Mouse (Mus musculus) thymus, postnatal 14 days (tissue): ENCODE results near the gene Pitx3.
"Not testable (repeated sequence)": the region's sequence is repeated elsewhere in the genome, so short reads cannot be mapped to it uniquely, and the experiment has no call there.

Experiments used
- DNase-seq: peaks from one replicate; pipeline ENCODE4 v3.0.0; 2021

Pitx3 gene

GRCm38 (mm10) chr19:46147511-46148371, at the start of gene Pitx3:
Pitx3 (minus strand) TSS chr19:46148326.
- no peak for DNase-seq

DNA sequence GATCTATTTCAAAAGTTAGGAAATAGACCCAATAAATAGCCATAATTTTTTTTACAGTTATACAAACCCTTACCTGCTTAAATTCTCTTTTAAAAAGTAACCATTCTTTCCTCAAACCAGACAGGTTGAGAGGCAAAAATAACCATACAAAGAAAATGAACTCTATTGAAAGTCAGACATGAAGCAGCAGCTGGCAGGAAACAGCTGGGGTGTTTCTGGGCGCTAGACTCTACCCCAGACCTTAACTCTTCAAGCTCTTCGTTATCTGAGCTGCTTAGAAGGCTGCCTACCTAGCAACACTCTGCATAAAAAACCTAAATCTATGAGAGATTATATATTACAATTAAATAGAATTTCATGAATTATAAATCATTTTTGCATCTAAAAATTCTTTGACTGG, 39.1 kb upstream of the Pitx3 start:
- DNase-seq: peak; percentile 45

- no peak for DNase-seq
These were observed 38.5 kb upstream of the Pitx3 start for GRCm38 (mm10) chr19:46186611-46187010.

GRCm38 (mm10) chr19:46182241-46182640, 34.1 kb upstream of the Pitx3 start:
- DNase-seq: no peak

GRCm38 (mm10) chr19:46180274-46180673, 32.1 kb upstream of the Pitx3 start:
- no peak for DNase-seq

DNA sequence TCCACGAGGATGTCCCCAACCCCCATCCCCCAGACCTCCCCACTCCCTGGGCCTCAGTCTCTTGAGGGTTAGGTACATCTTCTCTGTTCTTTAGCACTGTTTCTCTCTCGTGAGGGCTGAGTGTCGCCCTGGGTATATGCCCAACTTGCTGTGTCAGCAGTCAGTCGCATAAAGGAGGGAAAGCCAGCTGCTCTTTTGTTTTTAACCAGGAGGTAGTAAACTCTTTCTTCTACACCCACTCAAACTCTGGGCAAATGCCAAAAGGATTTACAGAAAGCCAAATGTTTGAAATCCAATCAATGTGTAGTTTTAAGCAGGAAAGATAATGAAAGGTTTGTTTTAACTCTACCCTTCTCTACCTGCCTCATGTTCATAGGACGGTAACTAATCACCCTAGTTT, 28.9 kb upstream of the Pitx3 start:
- no peak for DNase-seq

DNA sequence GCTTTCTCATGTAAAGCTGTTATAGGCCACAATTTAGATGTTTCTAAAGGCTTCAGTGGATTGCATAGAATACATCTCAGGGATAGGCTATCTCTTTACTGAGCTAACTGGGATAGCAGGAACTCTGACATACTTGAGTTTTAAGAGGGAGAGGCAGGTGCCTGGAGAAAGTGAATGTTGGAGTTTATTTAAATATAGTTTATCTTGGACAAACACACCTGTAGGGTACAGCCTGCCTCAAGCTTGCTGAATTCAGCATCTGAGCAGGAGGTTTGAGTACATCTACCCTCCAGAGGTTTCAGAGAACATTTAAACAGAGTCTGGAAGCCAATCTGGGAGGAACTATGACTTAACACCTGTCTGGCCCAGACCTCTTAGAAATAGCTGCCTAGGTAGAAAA, 27.0 kb upstream of the Pitx3 start:
- DNase-seq: no peak

DNA sequence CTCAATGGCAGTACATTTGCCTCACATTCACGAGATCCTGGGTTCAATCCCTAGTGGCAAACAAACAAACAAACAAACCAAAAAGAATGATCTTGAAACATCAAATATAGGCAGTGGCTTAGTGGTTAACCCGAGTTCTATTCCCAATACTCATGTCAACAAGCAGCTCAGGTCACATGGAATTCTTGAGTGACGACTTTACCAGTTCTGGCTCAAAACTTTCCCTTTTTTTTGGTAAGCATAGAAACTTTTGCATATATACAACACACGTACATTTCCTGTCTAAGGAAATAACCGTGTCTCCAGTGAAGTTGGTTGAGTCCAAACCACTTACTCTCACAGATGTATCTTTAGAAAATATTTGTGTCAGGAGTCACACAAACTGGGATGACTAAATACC, 24.4 kb upstream of the Pitx3 start:
- DNase-seq: no peak

DNA sequence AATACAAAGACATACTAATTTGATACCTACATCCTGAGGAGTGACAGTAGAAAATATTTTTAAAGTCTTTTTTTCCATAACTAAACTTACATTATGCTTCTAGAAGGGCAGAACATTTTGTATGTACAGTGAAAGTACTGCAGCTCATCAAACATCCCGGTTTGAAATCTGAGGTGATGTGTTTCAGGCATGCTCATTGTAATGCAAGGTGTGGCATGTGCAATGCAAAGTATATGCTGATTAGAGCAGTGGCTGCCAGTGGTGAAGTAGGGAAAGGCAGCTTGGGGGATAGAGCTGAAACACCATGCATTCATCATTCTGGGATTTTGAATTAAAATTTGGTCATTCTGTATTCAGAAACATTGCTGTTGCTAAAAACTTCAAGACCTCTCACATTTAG, 21.8 kb upstream of the Pitx3 start:
- DNase-seq: no peak

DNA sequence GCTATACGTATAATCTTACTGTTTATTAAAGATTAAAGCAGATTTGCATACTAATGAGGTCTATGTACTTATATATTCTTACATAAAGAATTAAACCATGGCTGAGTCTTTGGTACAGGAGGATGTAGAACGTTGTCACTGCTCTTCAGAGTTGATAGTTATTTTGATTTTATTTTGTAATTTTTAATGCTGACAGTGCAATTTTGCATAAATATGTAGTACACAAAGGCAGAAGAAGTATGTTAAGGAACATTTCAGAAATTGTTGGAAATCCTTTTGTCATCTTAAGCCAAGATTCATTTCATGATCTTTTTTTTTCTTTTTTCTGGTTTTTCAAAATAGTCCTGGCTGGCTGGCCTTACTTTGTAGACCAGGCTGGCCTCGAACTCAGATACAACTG, 21.3 kb upstream of the Pitx3 start:
- no peak for DNase-seq

DNA sequence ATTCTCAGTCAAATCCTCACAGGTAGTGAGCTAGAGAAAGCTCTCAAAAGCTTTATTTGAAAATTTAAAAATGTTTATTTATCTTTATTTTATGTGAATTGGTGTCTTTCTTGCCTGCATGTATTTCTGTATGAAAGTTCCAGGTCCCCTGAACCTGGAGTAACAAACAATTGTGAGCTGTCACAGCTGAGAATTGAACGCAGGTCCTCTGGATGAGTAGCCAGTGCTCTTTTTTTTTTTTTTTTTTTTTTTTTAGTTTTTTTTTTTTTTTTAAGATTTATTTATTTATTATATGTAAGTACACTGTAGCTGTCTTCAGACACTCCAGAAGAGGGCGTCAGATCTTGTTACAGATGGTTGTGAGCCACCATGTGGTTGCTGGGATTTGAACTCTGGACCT, 19.0 kb upstream of the Pitx3 start:
- DNase-seq: not testable (repeated sequence)

- no peak for DNase-seq
These were observed 17.8 kb upstream of the Pitx3 start for GRCm38 (mm10) chr19:46165950-46166349.

DNA sequence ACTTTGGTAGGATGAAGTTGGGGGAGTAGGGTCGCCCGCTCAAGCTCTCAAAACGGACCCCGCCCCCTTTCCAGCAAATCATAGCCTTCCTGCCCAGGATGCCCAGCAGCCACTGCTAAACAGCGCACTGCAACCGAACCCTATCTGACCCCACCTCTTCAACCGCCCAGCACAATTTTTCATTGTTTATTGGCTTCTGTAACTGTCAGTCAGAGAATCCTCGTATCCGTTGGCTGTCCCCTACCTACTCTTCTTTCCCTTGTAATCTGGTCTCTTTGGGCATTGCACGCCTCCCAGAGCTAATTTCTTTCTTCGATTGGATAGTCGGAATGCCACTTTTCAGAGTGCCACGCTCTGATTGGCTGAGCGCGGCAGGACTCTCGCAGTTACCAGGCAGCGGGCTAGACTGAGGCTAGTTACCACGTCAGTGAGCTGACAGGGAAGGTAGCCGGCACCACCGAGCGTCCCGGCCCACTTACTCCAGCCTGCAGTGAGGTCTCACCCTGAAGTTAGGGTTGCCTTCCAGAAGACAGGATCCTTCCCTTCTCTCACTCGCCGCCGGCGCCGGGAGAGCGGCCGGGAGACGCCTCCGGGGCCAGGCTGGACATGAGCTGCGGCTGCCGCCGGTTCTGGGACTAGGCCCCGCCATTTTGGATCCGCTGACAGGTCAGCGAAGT, 4.1 kb upstream of the Pitx3 start, which contains the start of gene Gbf1:
TSS of gene Gbf1 (plus strand) at position 383 of the 677 bp plus-strand sequence.
- peak; percentile 91 for DNase-seq

- DNase-seq: no peak
These were observed 965 bp upstream of the Pitx3 start for GRCm38 (mm10) chr19:46149091-46149490.

DNA sequence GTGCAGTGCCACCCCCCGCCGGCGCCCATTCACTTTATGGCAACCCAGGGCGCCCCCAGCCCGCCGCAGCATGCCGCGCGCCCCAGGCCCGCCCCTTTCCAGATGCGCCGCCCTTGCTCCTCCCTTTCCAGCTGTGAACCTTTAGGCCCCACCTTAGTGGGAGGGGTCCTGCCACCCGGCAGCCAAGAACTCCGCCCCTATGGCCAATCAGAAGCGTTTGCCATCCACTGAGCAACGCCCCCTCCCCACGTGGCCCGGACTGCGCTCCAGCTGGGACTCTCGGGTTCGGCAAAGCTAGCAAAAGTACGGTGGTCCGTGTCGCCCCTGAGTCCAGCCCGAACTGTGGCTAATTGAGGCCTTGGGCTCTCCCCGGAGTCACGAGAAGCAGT, 240 bp upstream of the Pitx3 start:
- peak; percentile 69 for DNase-seq

DNA sequence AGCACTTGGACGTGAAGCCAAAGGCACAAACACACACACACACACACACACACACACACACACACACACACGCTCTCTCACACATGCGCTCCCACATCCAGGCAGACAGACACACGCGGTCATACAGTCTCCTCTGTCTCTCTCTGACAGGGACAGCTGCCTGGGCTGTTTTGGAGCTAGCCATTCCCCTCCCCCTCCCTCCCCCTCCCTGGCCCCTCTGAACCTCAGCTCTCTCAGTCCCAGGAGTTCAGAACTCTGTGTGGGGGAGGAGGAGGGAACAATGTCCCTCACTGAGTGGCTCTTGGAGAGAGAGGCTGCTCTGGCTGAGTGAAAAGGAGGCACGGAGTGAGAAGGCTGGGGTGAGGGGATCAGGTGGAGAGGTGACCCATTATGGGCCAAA, 7.0 kb downstream of the Pitx3 start:
- no peak for DNase-seq

GRCm38 (mm10) chr19:46140324-46140723, 7.8 kb downstream of the Pitx3 start:
- DNase-seq: no peak

- peak; percentile 82 for DNase-seq
These were observed 11.2 kb downstream of the Pitx3 start for GRCm38 (mm10) chr19:46136639-46137580.

GRCm38 (mm10) chr19:46135789-46136638, 12.1 kb downstream of the Pitx3 start:
- peak; percentile 91 for DNase-seq

GRCm38 (mm10) chr19:46135297-46135696, 12.8 kb downstream of the Pitx3 start:
- DNase-seq: peak; percentile 87

DNA sequence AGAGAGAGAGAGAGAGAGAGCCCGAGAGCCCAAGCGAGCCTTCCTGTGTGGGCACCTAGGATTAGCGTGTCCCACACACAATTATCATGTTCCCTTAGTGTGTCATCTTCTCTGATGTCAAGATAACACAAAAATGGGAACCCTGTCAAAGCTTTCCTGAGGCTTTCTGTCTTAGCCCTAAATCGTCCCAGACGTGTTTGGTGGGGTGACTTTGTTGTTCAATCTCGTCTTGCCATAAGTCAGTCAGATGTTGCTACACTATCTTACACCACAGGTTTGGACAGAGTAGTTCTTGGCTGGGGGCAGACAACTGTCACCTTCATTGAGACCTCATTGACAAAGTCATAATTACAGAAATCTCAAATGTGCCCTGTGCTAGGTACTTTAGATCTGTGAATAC, 15.5 kb downstream of the Pitx3 start:
- DNase-seq: no peak
